Mouse (Mus musculus) heart, postnatal 4 days (tissue): ENCODE measurements around the gene H2-T23. TPM values are rescaled to one million over a fixed set of nuclear protein-coding genes. Genes with fewer than 3 reads are reported as not detected.
"Not testable (repeated sequence)": the region's sequence is repeated elsewhere in the genome, so short reads cannot be mapped to it uniquely, and the experiment has no call there.

Experiments
- DNase-seq: peaks from one replicate; pipeline ENCODE4 v3.0.0; 2021
- total RNA-seq, 2 experiments: library from RNA; stranded (reverse); gene quantifications; 2 replicates each; pipeline ENCODE4 v1.2.3; 2021

The H2-T23 gene
- total RNA-seq, 2 experiments from 2014 or later = 7.7 to 9.5 TPM

GRCm38 (mm10) chr17:36022922-36023321 is 9.7 kb downstream of the H2-T23 start:
- no peak for DNase-seq

GRCm38 (mm10) chr17:36022098-36022497 is 10.6 kb downstream of the H2-T23 start:
- no peak for DNase-seq

- no peak for DNase-seq
Measured at GRCm38 (mm10) chr17:36021309-36021708, 11.3 kb downstream of the H2-T23 start.

- DNase-seq = peak; percentile 70
Measured at GRCm38 (mm10) chr17:36020191-36021073, 12.2 kb downstream of the H2-T23 start, which contains the start of gene H2-T24. Gene H2-T24 (minus strand): TSS chr17:36020560.

- DNase-seq = no peak
Measured at GRCm38 (mm10) chr17:36019519-36019918, 13.1 kb downstream of the H2-T23 start.

- no peak for DNase-seq
Measured at GRCm38 (mm10) chr17:36018979-36019378, 13.7 kb downstream of the H2-T23 start.

- DNase-seq = no peak
Measured at GRCm38 (mm10) chr17:36017046-36017445, 15.6 kb downstream of the H2-T23 start.

GRCm38 (mm10) chr17:36014977-36015376 is 17.7 kb downstream of the H2-T23 start:
- no peak for DNase-seq

GRCm38 (mm10) chr17:36004409-36004808 is 28.2 kb downstream of the H2-T23 start:
- DNase-seq = not testable (repeated sequence)

GRCm38 (mm10) chr17:36003331-36003730 is 29.3 kb downstream of the H2-T23 start:
- DNase-seq = no peak

GRCm38 (mm10) chr17:36001966-36002365 is 30.7 kb downstream of the H2-T23 start:
- no peak for DNase-seq

GRCm38 (mm10) chr17:36001121-36001897 is 31.3 kb downstream of the H2-T23 start:
- DNase-seq = no peak

GRCm38 (mm10) chr17:36000349-36000748 is 32.3 kb downstream of the H2-T23 start:
- no peak for DNase-seq

- no peak for DNase-seq
Measured at GRCm38 (mm10) chr17:35999356-35999755, 33.3 kb downstream of the H2-T23 start.

- DNase-seq = no peak
Measured at GRCm38 (mm10) chr17:35998545-35999305, 33.9 kb downstream of the H2-T23 start.

- DNase-seq = no peak
Measured at GRCm38 (mm10) chr17:35997713-35998510, 34.7 kb downstream of the H2-T23 start.

GRCm38 (mm10) chr17:35996949-35997348 is 35.7 kb downstream of the H2-T23 start:
- peak; percentile 98 for DNase-seq

GRCm38 (mm10) chr17:35994879-35995240 is 37.8 kb downstream of the H2-T23 start:
- no peak for DNase-seq

- peak; percentile 79 for DNase-seq
Measured at GRCm38 (mm10) chr17:35994175-35994878, 38.3 kb downstream of the H2-T23 start.

- DNase-seq = peak; percentile 87
Measured at GRCm38 (mm10) chr17:35993675-35994074, 39.0 kb downstream of the H2-T23 start.

GRCm38 (mm10) chr17:35991781-35992180 is 40.9 kb downstream of the H2-T23 start:
- peak; percentile 33 for DNase-seq
